Mouse (Mus musculus) forebrain, embryonic 11.5 days (tissue): ENCODE results near the gene Inpp1. TPM values are rescaled to one million over a fixed set of nuclear protein-coding genes. Genes with fewer than 3 reads are reported as not detected.

Experiments used
- polyA plus RNA-seq: library from polyadenylated mRNA; unstranded; fragments of >200 nt; fragmentation: Nextera tagmentation; extraction: Ambion mirVana; gene quantifications from 2 replicates; pipeline ENCODE4 v1.2.1, GENCODE M21; 2014

The Inpp1 gene
- polyA plus RNA-seq, 1 experiment from 2014 or later, result 13.8 TPM

Other genes starting within 250 kb of the Inpp1 start
- 11.6 and 14.5 TPM in 2 replicates for gene Nemp2, start 187.0 kb downstream of the Inpp1 start, polyA plus RNA-seq
- gene Mfsd6, start 90.2 kb downstream of the Inpp1 start, polyA plus RNA-seq, result 2.1 and 2.7 TPM in 2 replicates
- gene Hibch, start 27.2 kb upstream of the Inpp1 start, polyA plus RNA-seq, result 21.9 and 24.1 TPM in 2 replicates
- 2.8 TPM in 2 replicates for gene 1700019D03Rik, start 202.5 kb upstream of the Inpp1 start, polyA plus RNA-seq
- 0.09 and 0.24 TPM in 2 replicates for gene Mstn, start 244.0 kb upstream of the Inpp1 start, polyA plus RNA-seq